Mouse (Mus musculus): ENCODE results near the gene Ppil6. TPM values are rescaled to one million over a fixed set of nuclear protein-coding genes. Genes with fewer than 3 reads are reported as not detected.

The Ppil6 gene
- not detected for polyA plus RNA-seq (2017; shearing (Covaris generic))

DNA sequence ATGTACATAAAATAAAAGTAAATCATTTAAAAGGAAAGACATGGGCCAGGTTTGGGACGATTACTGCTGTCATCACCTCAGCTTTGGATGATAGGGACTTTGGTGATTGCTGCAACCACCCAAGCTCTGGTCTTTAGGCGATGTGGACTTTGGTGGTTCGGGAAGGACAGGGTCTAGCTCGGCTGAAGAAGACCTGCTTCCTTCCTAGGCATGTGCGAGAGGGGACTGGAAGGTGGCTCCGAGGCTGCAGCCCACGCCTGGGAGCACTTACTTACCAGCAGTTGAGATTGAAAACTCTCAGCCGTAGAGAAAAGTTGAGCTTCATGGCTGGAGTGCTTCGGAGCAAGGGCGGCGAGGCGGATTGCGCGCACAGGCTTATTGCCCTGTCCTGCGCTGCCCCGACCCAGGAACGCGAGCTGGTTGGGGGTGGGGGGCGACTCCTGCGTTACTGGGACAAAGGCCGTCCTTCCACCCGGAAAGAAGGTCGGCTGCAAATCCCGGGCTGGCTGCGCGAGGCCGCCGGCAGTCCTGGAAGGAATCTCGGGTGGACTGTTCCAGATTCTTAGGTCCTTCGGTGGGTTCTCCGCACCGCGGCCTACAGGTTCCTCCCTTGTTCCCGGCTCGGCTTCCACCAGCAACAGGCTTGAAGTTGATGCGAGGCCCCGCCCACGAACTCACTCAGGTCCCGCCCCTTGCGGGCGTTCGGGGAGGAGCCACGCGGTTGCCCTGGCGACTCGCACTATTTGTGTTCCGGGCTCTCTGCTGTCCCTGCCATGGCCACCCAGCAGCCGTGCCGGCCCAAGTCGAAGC lies at the start of gene Ppil6, which contains the start of gene Smpd2:
Gene Ppil6, plus strand, starts transcription at position 732 of the 810 bp plus-strand sequence.
Gene Smpd2, minus strand, starts transcription at position 662 of the 810 bp plus-strand sequence.

DNA sequence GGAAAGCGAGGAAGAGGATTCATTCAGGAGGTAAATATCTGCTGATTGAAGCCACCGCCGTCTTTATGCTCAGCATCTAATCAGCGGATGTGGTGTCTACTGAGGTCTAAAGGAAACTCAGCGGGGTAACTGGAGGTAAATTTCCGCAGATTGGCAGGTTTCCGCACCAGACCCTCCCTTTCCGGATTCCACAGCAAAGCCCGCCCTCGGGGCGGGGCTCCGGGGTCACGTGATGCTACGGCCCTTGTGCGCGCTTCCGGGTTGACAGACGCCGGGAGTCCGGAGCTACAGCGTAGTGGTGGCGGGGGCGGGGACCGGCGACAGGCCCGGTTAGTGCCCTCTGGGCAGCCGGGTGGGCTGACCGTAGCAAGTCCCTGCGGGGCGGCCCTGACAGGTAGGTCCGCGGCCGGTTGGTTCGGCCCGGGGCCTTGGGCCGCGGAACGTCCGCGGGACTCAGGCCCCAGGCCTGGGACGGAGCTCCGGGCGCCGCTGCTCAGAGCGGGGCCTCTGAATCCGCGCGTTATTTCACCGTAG lies 40.0 kb upstream of the Ppil6 start, which contains the start of gene Zbtb24:
Gene Zbtb24, plus strand, starts transcription at position 247 of the 534 bp plus-strand sequence.

DNA sequence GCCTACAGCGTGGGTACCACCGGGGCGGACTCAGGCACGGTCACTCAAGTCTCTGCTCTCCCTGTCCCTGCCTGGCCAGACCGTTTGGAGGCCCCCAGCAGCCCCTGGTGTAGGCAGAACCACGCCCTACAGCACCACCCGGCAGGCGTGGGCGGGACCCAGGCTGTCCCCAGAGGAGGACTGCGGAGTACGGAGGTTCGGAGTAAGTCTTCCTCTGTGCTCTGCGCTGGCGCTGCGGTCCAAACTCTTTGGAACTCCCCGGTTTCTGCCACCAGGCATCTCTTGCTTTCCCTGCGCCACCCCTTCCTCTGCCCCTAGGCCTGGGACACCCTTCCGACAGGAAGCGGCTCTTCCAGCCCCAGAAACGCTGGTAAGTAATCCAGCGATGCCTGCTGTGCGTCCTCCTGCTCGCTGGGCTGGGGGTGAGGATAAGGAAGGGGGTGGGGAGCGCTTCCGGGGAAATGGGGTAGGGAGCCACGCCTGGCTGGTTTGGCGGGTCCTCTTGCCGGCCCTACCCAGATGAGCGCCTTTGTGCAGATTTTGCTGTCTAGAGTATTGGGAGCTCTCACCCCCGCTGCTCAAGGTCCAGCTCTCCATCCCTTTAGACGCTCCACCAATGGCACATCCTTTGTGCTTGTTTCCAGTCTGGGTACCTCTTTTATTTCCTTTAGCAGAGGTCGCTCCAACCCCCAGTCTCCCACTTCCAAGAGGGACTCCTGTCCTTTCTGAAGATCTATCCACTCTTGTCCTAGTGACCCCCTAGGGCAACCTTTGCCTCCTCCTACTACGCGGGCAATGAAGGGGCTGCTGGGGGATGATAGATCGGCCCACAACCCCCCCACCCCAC lies 13.8 kb upstream of the Ppil6 start, which contains the start of gene Mical1:
Gene Mical1, plus strand, starts transcription at position 144 of the 847 bp plus-strand sequence.

DNA sequence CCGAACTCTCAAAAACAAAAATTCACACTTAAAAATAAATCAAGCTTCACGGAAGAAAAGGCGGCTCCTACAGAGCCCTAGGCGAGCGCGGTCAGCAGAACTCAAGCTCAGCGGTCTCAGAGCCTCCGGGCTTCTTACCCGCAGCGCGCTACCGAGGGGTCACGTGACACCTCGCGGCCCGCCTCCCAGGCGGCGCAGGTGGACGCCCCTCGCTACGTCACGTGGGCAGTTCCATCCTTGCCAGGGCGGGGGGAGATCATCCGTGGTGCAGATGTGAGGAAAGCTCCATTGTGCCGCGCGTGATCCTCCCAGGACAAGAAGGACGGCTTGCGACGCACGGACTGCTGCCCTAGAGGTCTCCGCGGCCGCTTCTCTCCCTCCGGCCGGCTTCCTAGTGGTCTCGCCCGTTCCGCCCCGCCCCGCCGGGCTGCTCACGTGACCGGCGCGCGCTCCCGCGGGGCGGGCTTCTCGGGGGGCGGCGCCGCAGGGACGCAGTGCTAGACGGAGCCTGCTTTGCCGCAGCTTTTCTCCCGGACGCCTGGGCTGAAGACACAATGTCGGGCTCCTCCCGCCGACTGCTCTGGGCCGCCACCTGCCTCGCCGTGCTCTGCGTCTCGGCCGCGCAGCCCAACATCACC lies 28.9 kb downstream of the Ppil6 start, which contains the start of gene Cd164:
Gene Cd164, plus strand, starts transcription at position 434 of the 638 bp plus-strand sequence.

Other genes with a start within 250 kb of the Ppil6 start
- 36.1 TPM for gene Fig4, start 187.2 kb upstream of the Ppil6 start, polyA plus RNA-seq (2017; shearing (Covaris generic))
- gene Ak9, start 186.5 kb upstream of the Ppil6 start, polyA plus RNA-seq (2017; shearing (Covaris generic)): not detected
- gene Zbtb24, start 40.1 kb upstream of the Ppil6 start, polyA plus RNA-seq (2017; shearing (Covaris generic)): 50.5 TPM
- gene Mical1, start 14.1 kb upstream of the Ppil6 start, polyA plus RNA-seq (2017; shearing (Covaris generic)): 103 TPM
- 42.8 TPM for gene Smpd2, start 70 bp upstream of the Ppil6 start, polyA plus RNA-seq (2017; shearing (Covaris generic))
- gene Cd164, start 29.0 kb downstream of the Ppil6 start, polyA plus RNA-seq (2017; shearing (Covaris generic)): 254 TPM
- 0.84 TPM for gene Ccdc162, start 226.2 kb downstream of the Ppil6 start, polyA plus RNA-seq (2017; shearing (Covaris generic))

All from activated CD4-positive, CD25-positive, alpha-beta regulatory T cell, adult 9 weeks (primary cell).